Mouse (Mus musculus): ENCODE data around the gene Msx1.

Gene Msx1

GRCm38 (mm10) chr5:37825611-37826445 is 1.4 kb upstream of the Msx1 start:
- no peak for DNase-seq (ENCODE audit: low spot score in 2 of 2)

- no peak for DNase-seq (ENCODE audit: low spot score in 2 of 2)
Observed at GRCm38 (mm10) chr5:37825111-37825600, 773 bp upstream of the Msx1 start.

- DNase-seq (ENCODE audit: low spot score in 2 of 2), result no peak
Observed at GRCm38 (mm10) chr5:37823721-37824460, 492 bp downstream of the Msx1 start.

GRCm38 (mm10) chr5:37822791-37823720 is 1.3 kb downstream of the Msx1 start:
- no peak for DNase-seq (ENCODE audit: low spot score in 2 of 2)

GRCm38 (mm10) chr5:37822116-37822707 is 2.2 kb downstream of the Msx1 start:
- no peak for DNase-seq (ENCODE audit: low spot score in 2 of 2)

- no peak for DNase-seq (ENCODE audit: low spot score in 2 of 2)
Observed at GRCm38 (mm10) chr5:37821111-37821601, 3.2 kb downstream of the Msx1 start.

- DNase-seq (ENCODE audit: low spot score in 2 of 2), result no peak
Observed at GRCm38 (mm10) chr5:37820689-37821088, 3.7 kb downstream of the Msx1 start.

GRCm38 (mm10) chr5:37819971-37820370 is 4.4 kb downstream of the Msx1 start:
- DNase-seq (ENCODE audit: low spot score in 2 of 2), result no peak

- no peak for DNase-seq (ENCODE audit: low spot score in 2 of 2)
Observed at GRCm38 (mm10) chr5:37819541-37819940, 4.8 kb downstream of the Msx1 start.

- DNase-seq (ENCODE audit: low spot score in 2 of 2), result no peak
Observed at GRCm38 (mm10) chr5:37818533-37819215, 5.7 kb downstream of the Msx1 start.

- no peak for DNase-seq (ENCODE audit: low spot score in 2 of 2)
Observed at GRCm38 (mm10) chr5:37817658-37818532, 6.5 kb downstream of the Msx1 start.

GRCm38 (mm10) chr5:37816907-37817657 is 7.3 kb downstream of the Msx1 start:
- no peak for DNase-seq (ENCODE audit: low spot score in 2 of 2)

- no peak for DNase-seq (ENCODE audit: low spot score in 2 of 2)
Observed at GRCm38 (mm10) chr5:37815909-37816308, 8.5 kb downstream of the Msx1 start.

GRCm38 (mm10) chr5:37814169-37814568 is 10.2 kb downstream of the Msx1 start:
- DNase-seq (ENCODE audit: low spot score in 2 of 2), result no peak

- DNase-seq (ENCODE audit: low spot score in 2 of 2), result no peak
Observed at GRCm38 (mm10) chr5:37805291-37805690, 19.1 kb downstream of the Msx1 start.

- DNase-seq (ENCODE audit: low spot score in 2 of 2), result no peak
Observed at GRCm38 (mm10) chr5:37804512-37805118, 19.8 kb downstream of the Msx1 start.

GRCm38 (mm10) chr5:37797251-37797650 is 27.1 kb downstream of the Msx1 start:
- no peak for DNase-seq (ENCODE audit: low spot score in 2 of 2)

GRCm38 (mm10) chr5:37796751-37797150 is 27.6 kb downstream of the Msx1 start:
- DNase-seq (ENCODE audit: low spot score in 2 of 2), result no peak
